Mouse (Mus musculus): ENCODE results near the gene Csad.

Csad gene

GRCm38 (mm10) chr15:102204674-102205505 is at the start of gene Csad:
Csad (minus strand) TSS chr15:102204724.
- DNase-seq (ENCODE audit: low spot score in 2 of 2), result no peak

DNA sequence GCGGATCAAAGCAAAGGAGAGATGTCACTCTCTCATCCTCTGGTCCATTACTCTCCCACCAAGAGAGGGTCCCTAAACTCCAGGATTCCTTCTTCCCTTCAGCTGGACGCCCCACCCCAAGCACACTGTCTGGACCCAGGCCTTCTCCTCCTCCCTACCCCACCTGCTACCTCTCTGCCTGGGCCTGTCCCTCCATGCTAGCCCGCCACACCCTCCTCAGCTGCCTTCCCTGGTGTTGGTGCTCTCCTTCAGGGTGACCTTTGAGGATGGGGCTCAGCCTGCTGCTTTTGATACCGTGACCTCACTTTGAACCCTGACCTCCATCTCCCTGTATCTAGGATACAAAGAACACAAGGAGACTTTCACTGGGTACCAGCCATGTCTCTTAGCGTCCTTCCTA is 46.0 kb upstream of the Csad start:
- no peak for DNase-seq (ENCODE audit: low spot score in 2 of 2)

DNA sequence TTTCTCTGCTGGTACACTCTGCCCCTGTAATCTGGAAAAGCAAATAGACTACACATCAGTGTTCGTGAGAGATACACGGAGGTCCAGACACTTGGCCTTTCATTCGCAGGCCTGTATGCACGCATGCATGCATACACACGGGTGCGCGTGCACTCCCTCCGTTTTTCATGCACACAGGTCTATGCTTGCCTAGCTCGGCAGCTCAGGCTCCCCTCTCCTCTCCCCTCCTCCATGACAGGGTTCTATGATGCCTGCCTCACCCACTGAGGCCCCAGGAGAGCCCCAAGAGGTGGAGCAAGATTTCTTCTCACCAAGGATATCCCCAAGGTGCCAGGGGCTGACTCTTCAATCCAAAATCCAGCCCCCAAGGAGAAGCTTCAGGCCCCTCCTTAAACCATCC is 45.4 kb upstream of the Csad start:
- DNase-seq (ENCODE audit: low spot score in 2 of 2), result no peak

- no peak for DNase-seq (ENCODE audit: low spot score in 2 of 2)
These were observed 44.7 kb upstream of the Csad start for GRCm38 (mm10) chr15:102249251-102249691.

GRCm38 (mm10) chr15:102248812-102249191 is 44.3 kb upstream of the Csad start:
- no peak for DNase-seq (ENCODE audit: low spot score in 2 of 2)

- DNase-seq (ENCODE audit: low spot score in 2 of 2), result no peak
These were observed 43.7 kb upstream of the Csad start for GRCm38 (mm10) chr15:102248131-102248811.

- no peak for DNase-seq (ENCODE audit: low spot score in 2 of 2)
These were observed 43.0 kb upstream of the Csad start for GRCm38 (mm10) chr15:102247252-102248130.

GRCm38 (mm10) chr15:102246866-102247251 is 42.3 kb upstream of the Csad start:
- DNase-seq (ENCODE audit: low spot score in 2 of 2), result peak; percentile 80 to 84

DNA sequence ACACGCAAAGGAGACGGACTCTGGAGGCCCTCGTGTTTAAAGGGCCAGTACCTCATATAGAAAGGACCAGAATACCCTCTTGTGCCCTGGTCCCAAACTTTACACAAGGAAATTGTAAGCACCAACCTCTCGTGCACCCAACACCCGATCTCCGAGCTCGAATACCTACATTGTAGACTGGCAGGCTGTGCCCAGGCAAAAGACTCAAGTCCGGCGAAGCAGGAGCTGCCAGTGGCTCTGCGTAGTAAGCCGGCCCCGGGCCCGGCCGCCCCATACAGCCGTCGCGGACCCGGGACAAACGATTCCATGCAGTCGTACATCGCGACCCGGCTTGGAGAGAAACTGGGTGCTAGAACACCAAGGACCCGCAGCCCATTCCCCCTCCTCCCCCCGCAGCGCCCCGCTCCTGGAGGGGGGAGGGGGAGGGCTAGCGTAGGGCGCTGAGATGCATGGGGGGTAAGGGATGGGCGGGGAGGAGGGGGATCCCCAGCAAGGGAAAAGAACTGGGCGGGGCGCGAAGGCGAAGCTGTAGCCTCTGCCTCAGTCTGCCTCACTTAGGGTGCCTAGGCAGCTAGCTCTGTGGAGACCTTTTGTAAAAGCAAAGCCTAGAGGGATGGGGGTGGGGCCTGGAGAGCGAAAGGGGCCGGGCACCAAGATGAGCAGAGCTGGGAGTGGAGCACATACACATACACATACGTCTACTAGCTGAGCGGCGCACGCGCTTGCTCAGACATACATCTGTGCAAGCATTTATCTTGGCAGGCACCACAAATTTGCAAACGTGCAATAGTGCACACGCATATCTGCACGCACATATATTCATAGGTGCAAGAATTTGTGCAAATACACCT is 41.6 kb upstream of the Csad start:
- peak; percentile 63 to 65 for DNase-seq (ENCODE audit: low spot score in 2 of 2)

DNA sequence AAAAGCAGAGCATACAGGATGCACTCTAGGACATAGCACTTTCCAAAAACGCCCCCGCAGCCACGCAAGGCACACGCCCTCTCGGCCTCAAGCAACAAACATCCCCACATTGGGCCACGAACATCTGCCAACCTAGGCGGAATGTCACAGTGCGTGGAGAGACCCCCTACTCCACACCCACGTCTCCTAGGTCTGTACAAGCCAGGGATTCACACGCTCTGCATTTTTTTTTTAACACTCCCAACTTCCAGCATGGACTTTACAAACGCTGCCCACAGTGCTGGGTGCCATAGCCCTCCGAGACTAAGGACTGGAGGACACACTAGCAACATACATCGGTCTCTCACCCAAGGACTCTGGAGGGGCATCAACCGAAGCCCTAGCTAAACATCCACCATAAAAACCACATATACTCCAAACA is 40.9 kb upstream of the Csad start:
- DNase-seq (ENCODE audit: low spot score in 2 of 2), result no peak

DNA sequence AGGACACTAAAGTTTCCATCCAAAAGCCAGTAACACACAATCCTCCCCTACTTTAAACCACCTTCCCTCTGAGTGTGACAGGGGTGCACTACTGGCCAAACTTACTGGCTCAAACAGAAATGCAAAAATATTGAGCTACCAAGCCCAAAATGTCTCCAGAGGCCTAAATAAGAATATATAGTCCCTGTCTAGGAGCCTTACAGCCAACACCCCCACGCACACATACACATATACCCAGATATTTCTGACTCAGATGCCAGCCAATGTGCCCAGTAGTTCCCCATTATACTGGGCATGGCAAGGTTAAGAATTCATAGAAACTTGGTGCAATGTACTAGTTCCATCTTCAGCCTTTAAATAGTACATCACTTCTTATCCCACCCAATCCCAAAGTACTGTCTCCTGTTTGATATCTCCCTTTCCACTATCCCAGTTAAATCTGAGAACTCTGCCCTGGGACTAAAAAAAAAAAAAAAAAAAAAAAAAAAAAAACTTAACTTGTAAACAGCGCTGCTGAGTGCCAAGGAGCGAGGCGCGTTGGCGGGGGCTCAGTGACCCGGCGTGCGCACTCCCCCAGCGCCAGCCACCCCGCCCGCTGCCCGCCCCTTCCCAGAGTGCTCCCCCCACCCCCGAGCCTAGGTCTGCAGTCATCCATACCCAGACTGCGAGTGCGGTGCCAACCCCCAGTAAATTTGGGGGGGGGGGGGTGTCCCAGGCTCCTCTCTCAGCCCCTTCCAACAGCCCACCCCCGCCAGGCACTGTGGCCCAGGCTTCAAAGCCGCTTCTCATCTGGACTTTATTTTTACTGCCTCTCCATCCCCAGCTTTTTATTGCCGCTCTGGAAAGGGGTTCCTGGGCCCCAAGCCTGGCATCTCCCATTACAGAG is 40.0 kb upstream of the Csad start:
- no peak for DNase-seq (ENCODE audit: low spot score in 2 of 2)

GRCm38 (mm10) chr15:102243229-102244190 is 39.0 kb upstream of the Csad start:
- DNase-seq (ENCODE audit: low spot score in 2 of 2), result no peak

DNA sequence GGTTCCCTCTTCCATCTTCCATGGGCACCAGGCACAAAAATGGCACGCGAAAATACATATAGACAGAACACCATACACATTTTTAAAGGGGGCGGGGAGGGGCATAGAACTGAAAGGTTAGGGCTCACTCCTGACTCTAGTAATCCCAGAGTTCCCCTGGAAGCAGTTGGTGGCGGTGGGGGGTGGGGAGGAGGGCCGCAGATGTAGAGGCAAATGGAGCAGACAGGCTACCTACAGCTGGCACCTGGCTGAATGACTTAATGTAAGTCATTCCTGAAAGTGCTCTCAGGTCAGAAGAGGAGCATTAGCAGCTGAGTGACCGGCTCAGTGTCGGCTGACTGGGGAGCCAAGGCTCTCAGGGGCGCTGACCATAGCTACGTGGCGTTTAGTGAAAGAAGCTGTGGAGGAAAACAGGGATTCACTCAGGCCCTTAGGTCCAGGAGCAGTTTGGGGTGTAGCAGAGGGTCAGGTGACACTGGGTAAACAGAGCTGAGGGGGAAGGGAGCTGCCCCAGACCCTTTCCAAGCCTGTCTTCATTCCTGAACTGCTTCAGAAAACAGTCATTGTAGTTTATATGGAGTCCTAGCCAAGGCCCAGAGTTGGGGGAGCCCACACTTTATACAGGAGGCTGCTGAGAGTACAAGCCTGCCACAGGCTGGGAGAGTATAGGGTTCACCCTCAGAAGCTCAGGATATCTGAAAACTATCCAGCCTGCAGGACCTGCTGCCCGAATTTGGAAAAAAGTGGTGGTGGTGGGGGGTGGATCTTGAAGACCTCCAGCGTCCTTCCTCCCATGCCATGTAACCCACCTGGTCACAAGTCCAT is 38.1 kb upstream of the Csad start:
- no peak for DNase-seq (ENCODE audit: low spot score in 2 of 2)

DNA sequence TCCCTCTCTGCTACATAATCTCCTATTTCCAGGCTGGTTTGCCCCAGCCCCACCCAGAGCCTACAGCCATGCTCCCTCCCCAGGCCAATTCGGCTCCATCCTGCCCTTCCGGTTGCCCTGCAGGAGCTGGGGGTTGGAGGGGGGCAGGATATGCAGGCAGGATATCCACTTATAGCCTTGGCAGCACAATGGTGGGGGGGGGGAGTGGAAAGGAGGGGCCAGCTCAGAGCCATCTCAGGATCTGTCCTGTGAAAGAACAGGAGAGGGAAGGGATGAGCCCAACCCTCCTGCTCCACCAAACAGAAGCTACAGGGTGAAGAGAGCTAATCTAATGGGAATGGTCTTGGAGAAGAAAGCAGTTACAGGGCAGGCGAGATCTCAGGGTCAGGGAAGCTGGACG is 36.1 kb upstream of the Csad start:
- no peak for DNase-seq (ENCODE audit: low spot score in 2 of 2)

DNA sequence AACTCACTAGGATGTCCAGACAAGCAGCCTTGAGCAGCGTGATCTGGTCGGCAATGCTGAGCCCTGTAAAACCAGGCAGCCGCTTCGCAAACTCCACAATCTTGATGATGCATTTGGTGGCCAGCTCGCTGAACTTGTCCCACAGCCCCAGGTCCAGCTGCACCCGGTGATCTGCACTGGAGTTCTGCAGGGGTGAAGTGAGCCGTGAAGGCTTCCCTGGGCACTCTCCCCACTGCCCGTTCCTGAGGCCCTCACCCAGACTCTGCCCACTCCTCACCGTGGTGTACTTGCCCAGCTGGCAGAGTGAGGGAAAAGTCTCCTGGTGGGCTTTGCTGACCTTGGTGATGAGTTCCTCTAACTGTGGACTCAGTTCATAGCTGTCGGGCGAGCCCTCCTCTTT is 35.3 kb upstream of the Csad start:
- DNase-seq (ENCODE audit: low spot score in 2 of 2), result no peak

- DNase-seq (ENCODE audit: low spot score in 2 of 2), result peak; percentile 48 to 63
These were observed 34.7 kb upstream of the Csad start for GRCm38 (mm10) chr15:102239260-102239590.

- DNase-seq (ENCODE audit: low spot score in 2 of 2), result no peak
These were observed 34.2 kb upstream of the Csad start for GRCm38 (mm10) chr15:102238543-102239259.

Measured in frontal cortex, postnatal 14 days (tissue).